Mouse (Mus musculus) neural tube, embryonic 14.5 days (tissue): ENCODE data around the gene 1700056E22Rik. TPM values are rescaled to one million over a fixed set of nuclear protein-coding genes. Genes with fewer than 3 reads are reported as not detected.
A peak's percentile ranks its signal among the peaks of the same experiment; 100 is the strongest.

Experiments
- ATAC-seq: fragments of 200-750 bp; cut with Nextera tagmentation; 2 replicates; pipeline ENCODE4 v1.8.0; 2017; ENCODE audit warnings: low read depth, mild to moderate bottlenecking, moderate TSS enrichment, moderate library complexity
- H3K27ac ChIP-seq: fragments of 300-500 bp; sonication (generic); 2 replicates; pipeline ENCODE4 v1.5.1; 2014; ENCODE audit warnings: low read depth, mild to moderate bottlenecking, control low read depth, low read length, moderate library complexity, mixed read lengths
- H3K27me3 ChIP-seq: fragments of 300-500 bp; sonication (generic); 2 replicates; pipeline ENCODE4 v1.6.1; 2014; ENCODE audit warnings: low read length; ENCODE audit not compliant: control insufficient read depth, insufficient read depth
- H3K36me3 ChIP-seq: fragments of 300-500 bp; sonication (generic); 2 replicates; pipeline ENCODE4 v1.6.1; 2014; ENCODE audit warnings: low read length, mixed read lengths; ENCODE audit not compliant: control insufficient read depth, insufficient read depth
- H3K4me1 ChIP-seq: fragments of 300-500 bp; sonication (generic); 2 replicates; pipeline ENCODE4 v1.6.1; 2014; ENCODE audit warnings: low read length; ENCODE audit not compliant: control insufficient read depth, insufficient read depth
- H3K4me2 ChIP-seq: fragments of 300-500 bp; sonication (generic); 2 replicates; pipeline ENCODE4 v1.6.1; 2014; ENCODE audit warnings: mild to moderate bottlenecking, low read depth, low read length, control low read depth
- H3K4me3 ChIP-seq: fragments of 300-500 bp; sonication (generic); 2 replicates; pipeline ENCODE4 v1.5.1; 2014; ENCODE audit warnings: low read depth, low read length, control low read depth, mixed read lengths
- H3K9ac ChIP-seq: fragments of 300-500 bp; sonication (generic); replicated peaks from 2 replicates; pipeline ENCODE4 v1.6.1; 2014; ENCODE audit warnings: low read depth, mild to moderate bottlenecking, control low read depth, low read length, mixed read lengths
- H3K9me3 ChIP-seq: fragments of 300-500 bp; sonication (generic); 2 replicates; pipeline ENCODE4 v1.6.1; 2016; ENCODE audit warnings: low read length; ENCODE audit not compliant: control insufficient read depth
- WGBS: fragments of 180-500 bp; shearing (Covaris S2); extraction: QIAGEN DNeasy Blood & Tissue Kit; methylation state at CpG from one replicate; pipeline ENCODE4 v1.1.7; 2014; 5-methylcytosine and 5-hydroxymethylcytosine counted together
- polyA plus RNA-seq: library from polyadenylated mRNA; unstranded; fragments of >200 nt; fragmentation: Nextera tagmentation; extraction: Ambion mirVana; gene quantifications from 2 replicates; pipeline ENCODE4 v1.2.1, GENCODE M21; 2014

Gene 1700056E22Rik
- polyA plus RNA-seq, 1 experiment from 2014 or later = 0.80 TPM

DNA sequence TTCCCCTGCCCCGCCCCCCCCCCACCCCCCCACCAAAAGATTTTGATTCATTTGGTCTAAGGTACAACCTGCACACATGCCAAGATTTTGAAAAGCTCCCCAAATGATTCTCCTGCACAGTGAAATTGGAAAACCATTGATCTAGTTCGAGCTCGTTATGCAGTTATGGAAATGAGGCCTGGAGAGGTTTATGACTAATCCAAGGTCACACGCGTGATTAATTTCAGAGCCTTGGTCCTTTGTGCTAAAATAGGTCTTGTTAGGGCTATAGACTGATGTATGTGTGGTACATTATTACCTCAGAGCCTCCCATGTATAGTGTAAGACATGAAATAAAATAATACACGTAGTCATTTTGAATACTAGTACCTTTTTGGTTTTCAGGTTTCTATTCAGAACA lies 9.3 kb upstream of the 1700056E22Rik start:
- Histone ChIP-seq H3K36me3 (no peaks in the 10 kb centered on the region), H3K9ac (no peak overlapping the region), H3K4me1 (no peaks in the 10 kb centered on the region), H3K4me2 (no peak overlapping the region), H3K27ac (no peak overlapping the region), H3K9me3 (no peaks in the 10 kb centered on the region), H3K27me3 (no peaks in the 10 kb centered on the region), H3K4me3 (no peak overlapping the region)
- 80% methylated on average over 5 of the region's 6 CpGs for WGBS
- no peak for ATAC-seq

DNA sequence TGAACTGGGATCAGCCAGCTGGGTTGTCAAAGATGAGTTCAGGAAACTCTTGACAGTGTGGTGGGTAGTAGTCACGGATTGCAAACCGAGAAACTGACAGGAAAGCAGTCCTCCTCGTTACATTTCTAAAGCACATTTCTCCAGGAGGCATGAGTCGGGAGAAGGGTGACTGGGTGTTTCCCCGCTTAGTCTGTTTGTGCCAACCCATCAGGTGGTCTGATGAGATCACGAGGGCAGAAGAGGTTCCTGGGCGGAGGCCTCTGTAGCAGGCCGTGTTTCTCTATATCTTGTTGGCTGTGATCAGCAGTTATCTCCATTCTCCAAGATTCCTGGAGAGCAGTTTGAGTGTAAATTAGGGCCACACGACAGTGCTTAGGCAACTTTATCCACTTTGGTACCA lies 8.6 kb upstream of the 1700056E22Rik start:
- Histone ChIP-seq H3K4me3 (no peak overlapping the region), H3K27me3 (no peaks in the 10 kb centered on the region), H3K9me3 (no peaks in the 10 kb centered on the region), H3K4me2 (no peak overlapping the region), H3K27ac (no peak overlapping the region), H3K4me1 (no peaks in the 10 kb centered on the region), H3K36me3 (no peaks in the 10 kb centered on the region), H3K9ac (no peak overlapping the region)
- 81% methylated on average over 9 of the region's 9 CpGs for WGBS
- ATAC-seq = no peak

DNA sequence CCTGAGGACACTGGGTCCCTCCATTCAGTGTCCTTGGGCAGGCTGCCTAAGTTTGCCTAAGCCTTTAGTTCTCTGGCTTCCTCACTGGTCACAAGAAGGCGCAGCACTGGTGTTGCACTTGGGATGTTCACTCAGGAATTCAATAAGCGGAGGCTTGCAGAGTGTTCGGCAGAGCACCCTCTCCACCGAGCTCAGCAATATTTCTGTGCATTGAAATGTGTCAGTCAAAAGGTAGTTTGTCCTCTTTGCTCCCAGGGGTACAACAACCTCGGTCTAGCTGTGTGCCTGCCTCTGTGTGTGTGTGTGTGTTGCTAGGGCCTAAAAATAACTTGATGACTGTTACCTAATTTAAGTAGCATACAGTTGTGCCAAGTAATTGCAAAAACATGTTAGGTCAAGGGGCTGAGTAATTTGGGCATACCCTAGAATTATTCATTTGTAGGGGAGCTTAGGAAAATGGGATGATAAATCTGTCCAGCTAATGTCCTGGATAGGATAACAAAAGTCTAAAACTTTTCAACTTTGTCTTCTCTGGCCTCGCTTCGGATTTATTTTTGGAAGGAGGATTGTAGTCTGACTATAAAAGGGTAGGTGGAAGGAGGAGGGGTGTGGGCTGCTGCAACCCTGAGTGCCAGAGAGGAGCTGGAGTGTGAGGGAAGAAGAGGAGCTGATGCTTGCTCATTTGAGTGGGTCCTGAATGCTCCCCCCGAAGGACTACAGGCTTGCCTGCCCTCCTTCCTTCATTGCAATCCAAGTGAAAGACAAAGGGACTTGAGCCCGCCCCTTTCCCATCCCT lies 7.9 kb upstream of the 1700056E22Rik start:
- Histone ChIP-seq H3K4me3 (no peak overlapping the region), H3K27ac (no peak overlapping the region), H3K9ac (no peak overlapping the region), H3K36me3 (no peaks in the 10 kb centered on the region), H3K9me3 (no peaks in the 10 kb centered on the region), H3K4me2 (no peak overlapping the region), H3K27me3 (no peaks in the 10 kb centered on the region), H3K4me1 (no peaks in the 10 kb centered on the region)
- 63% methylated on average over 9 of the region's 9 CpGs for WGBS
- no peak for ATAC-seq

DNA sequence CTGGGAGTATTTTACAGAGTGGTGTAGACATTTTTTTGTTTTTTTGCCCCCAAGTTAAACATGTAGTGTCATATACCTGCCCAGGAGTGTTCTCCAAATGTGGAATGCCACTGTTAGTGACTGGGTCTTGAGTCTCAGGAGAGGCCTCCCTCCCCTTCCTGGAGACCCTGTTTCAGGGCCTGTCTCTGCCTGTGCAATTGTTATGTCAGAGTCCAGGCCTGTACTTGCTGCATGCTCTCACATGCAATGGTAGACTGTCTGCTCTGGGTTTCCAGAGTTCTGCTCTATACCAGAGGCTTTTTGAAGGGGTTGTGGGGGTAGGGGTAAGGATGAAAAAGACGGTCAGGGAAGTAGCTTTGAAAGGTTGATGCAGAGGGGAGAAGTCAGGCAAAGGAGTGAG lies 6.8 kb upstream of the 1700056E22Rik start:
- no peak overlapping the region for H3K4me2 ChIP-seq
- ATAC-seq = no peak
- H3K4me1 ChIP-seq = peaks cover 2% of the 10 kb centered on the region; the same call in 1 of the 2 replicates
- H3K27ac ChIP-seq = no peak overlapping the region
- 84% methylated on average over 1 of the region's 1 CpGs for WGBS
- H3K27me3 ChIP-seq = no peaks in the 10 kb centered on the region
- H3K4me3 ChIP-seq = no peak overlapping the region
- H3K9ac ChIP-seq = no peak overlapping the region
- no peaks in the 10 kb centered on the region for H3K9me3 ChIP-seq
- H3K36me3 ChIP-seq = no peaks in the 10 kb centered on the region

DNA sequence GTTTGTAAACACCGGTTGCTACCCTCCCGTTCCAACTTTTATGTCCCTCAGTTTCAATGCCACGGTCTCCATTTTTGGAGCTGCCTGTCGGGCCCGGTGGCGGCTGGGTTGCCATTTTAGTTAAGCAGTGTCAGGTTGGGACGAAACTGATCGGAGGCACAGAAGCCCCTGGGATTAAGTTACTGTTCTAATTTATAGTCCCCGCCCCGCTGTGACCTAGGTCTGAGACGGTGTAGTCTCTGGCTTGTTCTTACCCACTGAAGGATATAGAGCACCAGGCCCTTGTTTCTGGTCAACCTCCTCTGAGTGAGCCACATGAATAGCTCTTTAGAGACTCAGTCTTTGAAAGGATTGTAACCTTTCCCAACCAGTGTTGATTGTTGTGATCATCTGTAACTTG lies 6.1 kb upstream of the 1700056E22Rik start:
- H3K4me2 ChIP-seq = no peak overlapping the region
- H3K4me3 ChIP-seq = no peak overlapping the region
- H3K27me3 ChIP-seq = no peaks in the 10 kb centered on the region
- 80% methylated on average over 11 of the region's 11 CpGs for WGBS
- no peak overlapping the region for H3K27ac ChIP-seq
- no peaks in the 10 kb centered on the region for H3K36me3 ChIP-seq
- H3K4me1 ChIP-seq = peaks cover 9% of the 10 kb centered on the region; the same call in 1 of the 2 replicates
- H3K9ac ChIP-seq = no peak overlapping the region
- ATAC-seq = no peak
- no peaks in the 10 kb centered on the region for H3K9me3 ChIP-seq

DNA sequence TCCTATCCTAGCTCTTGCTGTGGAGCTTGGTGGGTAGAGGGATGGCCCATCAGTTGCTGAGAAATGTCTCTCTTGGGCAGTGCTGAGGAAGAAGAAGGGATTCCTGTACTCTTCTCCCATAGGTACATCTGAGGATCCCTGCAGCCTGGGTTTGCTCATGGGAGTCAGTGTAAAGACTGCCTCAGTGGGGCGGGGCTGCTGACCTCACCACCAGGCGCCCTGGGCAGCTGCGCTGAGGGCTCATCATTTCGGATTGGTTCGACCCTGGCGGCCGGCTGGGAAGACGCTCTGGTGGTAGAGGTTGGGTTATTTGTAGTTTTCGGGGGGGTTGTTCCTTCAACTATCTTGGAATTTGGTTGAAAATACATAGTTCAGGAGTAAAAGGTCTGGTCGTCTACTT lies 5.2 kb upstream of the 1700056E22Rik start:
- Histone ChIP-seq H3K27me3 (no peaks in the 10 kb centered on the region), H3K4me1 (peaks cover 9% of the 10 kb centered on the region; the same call in 1 of the 2 replicates), H3K4me2 (no peak overlapping the region), H3K27ac (no peak overlapping the region), H3K4me3 (no peak overlapping the region), H3K9me3 (no peaks in the 10 kb centered on the region), H3K9ac (no peak overlapping the region), H3K36me3 (no peaks in the 10 kb centered on the region)
- WGBS = 95% methylated on average over 10 of the region's 10 CpGs
- ATAC-seq = no peak

DNA sequence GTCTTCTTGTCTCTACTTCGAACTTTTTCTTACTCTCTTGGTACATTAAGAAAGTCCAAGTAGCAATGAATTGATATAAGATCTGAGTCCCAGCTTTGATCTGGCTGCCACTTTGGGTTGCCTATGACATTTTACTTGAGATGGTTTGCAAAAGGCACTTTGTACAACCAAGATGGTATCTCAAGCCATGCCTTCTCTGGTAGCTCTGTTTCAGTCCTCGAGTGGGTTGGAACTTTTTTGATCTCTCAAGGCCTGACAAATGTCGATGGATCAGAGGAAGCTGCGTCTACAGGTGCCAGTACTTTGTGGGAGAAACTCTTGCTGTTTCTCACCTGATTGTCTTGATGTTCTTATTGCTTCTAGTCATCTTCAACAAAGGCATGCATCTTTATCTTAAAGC lies 3.7 kb upstream of the 1700056E22Rik start:
- no peaks in the 10 kb centered on the region for H3K9me3 ChIP-seq
- no peak overlapping the region for H3K27ac ChIP-seq
- H3K27me3 ChIP-seq = no peaks in the 10 kb centered on the region
- ATAC-seq = no peak
- no peaks in the 10 kb centered on the region for H3K36me3 ChIP-seq
- peaks cover 11% of the 10 kb centered on the region; the same call in 1 of the 2 replicates for H3K4me1 ChIP-seq
- H3K4me2 ChIP-seq = no peak overlapping the region
- H3K9ac ChIP-seq = no peak overlapping the region
- WGBS = 95% methylated on average over 4 of the region's 4 CpGs
- no peak overlapping the region for H3K4me3 ChIP-seq

DNA sequence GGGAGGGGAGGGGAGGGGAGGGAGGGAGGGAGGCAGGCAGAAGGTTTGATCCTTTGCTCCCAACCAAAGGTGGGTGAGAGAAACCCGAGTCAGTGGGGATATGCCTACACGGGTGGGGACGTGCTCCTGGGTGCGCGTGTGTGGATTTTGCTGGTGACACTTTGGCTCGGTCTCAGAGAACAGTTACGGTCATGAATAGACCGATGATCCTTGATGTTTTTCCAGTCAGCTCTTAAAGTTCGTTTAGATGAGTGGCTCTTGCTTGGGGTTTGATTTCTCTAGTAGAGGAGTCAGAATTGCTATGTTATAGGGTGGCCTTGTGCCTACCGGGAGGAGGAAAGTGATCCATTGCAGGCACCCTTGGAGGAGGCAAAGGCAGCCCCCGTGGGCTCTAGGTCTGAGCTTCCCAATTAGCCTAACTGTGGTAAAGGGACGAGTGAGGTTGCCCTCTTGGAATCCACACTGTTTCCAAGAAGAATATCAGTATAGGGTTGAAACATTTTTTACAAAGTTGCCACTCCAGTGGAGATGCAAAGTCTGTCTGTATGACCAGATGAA lies 1.3 kb upstream of the 1700056E22Rik start:
- Histone ChIP-seq H3K4me3 (peak overlapping the region; percentile 32), H3K36me3 (no peaks in the 10 kb centered on the region), H3K27ac (no peak overlapping the region), H3K4me1 (peaks cover 13% of the 10 kb centered on the region; the same call in 1 of the 2 replicates), H3K9ac (peak overlapping the region; percentile 41; the same call in 1 of the 2 replicates), H3K27me3 (no peaks in the 10 kb centered on the region), H3K9me3 (no peaks in the 10 kb centered on the region), H3K4me2 (peak overlapping the region; percentile 73)
- ATAC-seq = no peak
- WGBS = 3% methylated on average over 12 of the region's 12 CpGs

DNA sequence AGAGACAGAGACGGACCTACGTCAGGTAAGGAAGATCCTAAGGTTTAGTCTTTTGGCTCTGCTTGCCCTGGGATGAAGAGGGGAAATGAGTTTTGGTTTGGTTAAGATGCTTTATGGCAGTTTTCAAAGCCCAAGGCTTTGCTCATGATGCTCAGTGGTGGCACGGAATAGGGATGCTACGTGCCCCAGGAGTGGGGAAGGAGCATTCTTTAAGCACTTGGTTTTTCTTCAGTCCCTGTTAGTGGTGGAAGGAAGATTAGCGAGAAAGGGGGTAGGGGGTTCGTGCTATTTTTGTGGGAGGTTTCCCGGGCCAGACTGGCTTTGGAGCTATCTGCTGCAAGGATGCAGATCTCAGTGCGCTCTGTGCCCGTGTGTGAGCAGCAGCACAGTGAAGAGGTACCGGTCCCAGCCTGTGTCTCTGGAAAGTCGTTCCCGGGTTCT lies 660 bp upstream of the 1700056E22Rik start:
- H3K9me3 ChIP-seq = no peaks in the 10 kb centered on the region
- H3K9ac ChIP-seq = peak overlapping the region; percentile 52
- no peak for ATAC-seq
- no peaks in the 10 kb centered on the region for H3K27me3 ChIP-seq
- peaks cover 13% of the 10 kb centered on the region; the same call in 1 of the 2 replicates for H3K4me1 ChIP-seq
- WGBS = 0% methylated on average over 12 of the region's 12 CpGs
- H3K27ac ChIP-seq = peak overlapping the region; percentile 66
- no peaks in the 10 kb centered on the region for H3K36me3 ChIP-seq
- peak overlapping the region; percentile 55 for H3K4me3 ChIP-seq
- peak overlapping the region; percentile 73 for H3K4me2 ChIP-seq
